Mouse (Mus musculus) heart, embryonic 15.5 days (tissue): ENCODE measurements at regions not wholly inside any gene's neighbourhood (a gene's known extent, or its start where the extent isn't known, plus 50 kb on each side); places are given as distances from the start of the nearest gene placed in this dataset.

Source experiments
- ATAC-seq: fragments of 200-750 bp; cut with Nextera tagmentation; replicated peaks from 2 replicates; pipeline ENCODE4 v1.8.0; 2017; ENCODE audit warnings: low read depth, moderate TSS enrichment; ENCODE audit not compliant: insufficient number of reproducible peaks, insufficient read depth, low FRiP score
- H3K27ac ChIP-seq: fragments of 300-500 bp; sonication (generic); 2 replicates; pipeline ENCODE4 v1.5.1; 2015; ENCODE audit warnings: mild to moderate bottlenecking, inconsistent platforms
- H3K27me3 ChIP-seq: fragments of 300-500 bp; sonication (generic); 2 replicates; pipeline ENCODE4 v1.6.1; 2015; ENCODE audit warnings: inconsistent platforms
- H3K36me3 ChIP-seq: fragments of 300-500 bp; sonication (generic); 2 replicates; pipeline ENCODE4 v1.6.1; 2015; ENCODE audit warnings: mild to moderate bottlenecking, inconsistent platforms
- H3K4me1 ChIP-seq: fragments of 300-500 bp; sonication (generic); replicated peaks from 2 replicates; pipeline ENCODE4 v1.6.1; 2015; ENCODE audit warnings: inconsistent platforms
- H3K4me2 ChIP-seq: fragments of 300-500 bp; sonication (generic); 2 replicates; pipeline ENCODE4 v1.6.1; 2015; ENCODE audit warnings: inconsistent platforms, mild to moderate bottlenecking, moderate library complexity
- H3K4me3 ChIP-seq: fragments of 300-500 bp; sonication (generic); 2 replicates; pipeline ENCODE4 v1.5.1; 2015; ENCODE audit warnings: mild to moderate bottlenecking, inconsistent platforms
- H3K9ac ChIP-seq: fragments of 300-500 bp; sonication (generic); 2 replicates; pipeline ENCODE4 v1.6.1; 2015; ENCODE audit warnings: mild to moderate bottlenecking, inconsistent platforms
- H3K9me3 ChIP-seq: fragments of 300-500 bp; sonication (generic); replicated peaks from 2 replicates; pipeline ENCODE4 v1.6.1; 2016; ENCODE audit warnings: inconsistent platforms
- WGBS: fragments of 180-500 bp; shearing (Covaris S2); methylation state at CpG from one replicate; pipeline ENCODE4 v1.1.7; 2015; ENCODE audit warnings: mixed read lengths; 5-methylcytosine and 5-hydroxymethylcytosine counted together

DNA sequence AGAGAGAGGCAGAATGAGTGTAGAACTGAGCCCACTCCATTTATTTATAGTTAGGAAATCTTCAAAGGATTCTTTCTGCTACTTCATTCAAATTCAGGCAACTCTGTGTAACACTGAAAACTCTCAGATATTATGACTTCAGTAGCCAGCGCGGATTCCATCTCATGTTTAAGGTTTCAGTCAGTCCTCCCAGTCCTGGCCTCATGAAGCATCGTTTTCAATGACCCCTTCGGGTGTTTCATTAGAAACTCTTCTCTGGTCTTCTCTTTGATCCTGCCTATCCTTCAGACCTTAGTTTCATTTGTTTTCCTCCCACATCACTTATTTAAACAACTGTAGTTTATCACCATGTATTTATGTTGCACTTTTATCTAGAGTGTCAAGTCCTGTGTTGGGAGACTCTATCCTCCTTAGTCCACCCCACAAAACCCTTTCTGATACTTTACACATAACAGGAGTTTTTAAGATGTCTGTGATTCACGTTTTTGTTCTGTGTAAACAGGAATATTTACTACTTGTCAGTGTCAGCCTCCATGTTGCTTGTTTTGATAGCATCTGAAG, 447.7 kb upstream of the Jag1 start:
- H3K9ac ChIP-seq: no peak overlapping the region
- H3K4me2 ChIP-seq: no peak overlapping the region
- H3K27me3 ChIP-seq: no peaks in the 10 kb centered on the region
- no peak overlapping the region for H3K27ac ChIP-seq
- H3K4me3 ChIP-seq: no peak overlapping the region
- no peaks in the 10 kb centered on the region for H3K9me3 ChIP-seq
- no peaks in the 10 kb centered on the region for H3K36me3 ChIP-seq
- H3K4me1 ChIP-seq: peaks cover 13% of the 10 kb centered on the region
- no peak for ATAC-seq
- 80% methylated on average over 5 of the region's 5 CpGs for WGBS

DNA sequence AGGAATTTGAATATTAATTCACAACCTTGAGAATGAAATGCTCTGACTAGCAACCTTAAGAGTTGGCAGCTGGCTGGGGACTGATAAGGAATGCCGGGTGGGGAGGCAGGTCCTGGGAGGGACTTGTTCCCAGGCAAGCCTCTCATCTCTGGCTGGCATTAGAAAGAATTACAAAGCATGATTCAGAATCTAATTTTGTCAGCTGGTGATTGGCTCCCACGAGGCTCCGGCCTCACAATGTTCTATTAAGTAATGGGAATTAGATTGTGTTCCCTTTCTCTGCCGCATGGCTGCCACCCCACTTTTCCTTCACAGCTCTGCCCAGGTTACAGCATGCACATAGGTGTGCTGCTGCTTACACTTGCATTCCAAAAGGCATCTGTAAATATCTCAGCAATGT, 443.9 kb upstream of the Jag1 start:
- H3K4me2 ChIP-seq: peak overlapping the region; percentile 27; the same call in 1 of the 2 replicates

DNA sequence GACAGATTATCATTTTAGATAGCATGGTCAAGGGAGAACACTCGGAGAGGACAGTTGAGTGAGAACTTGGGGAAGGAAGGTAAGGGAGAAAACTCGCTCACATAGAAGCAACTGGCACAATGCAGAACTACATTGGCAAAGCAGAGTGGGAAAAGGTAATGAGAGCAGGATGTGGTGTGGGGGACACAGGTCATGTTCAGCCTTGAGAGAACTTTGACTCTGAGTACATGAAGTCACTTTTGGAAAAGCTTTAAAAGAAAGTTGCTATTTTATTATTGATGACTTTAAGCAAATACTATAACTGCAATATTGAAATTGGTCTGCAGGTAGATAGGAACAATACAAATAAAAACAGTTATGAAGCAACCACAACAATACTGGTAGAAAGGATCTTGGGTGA, 437.4 kb upstream of the Jag1 start:
- no peaks in the 10 kb centered on the region for H3K4me1 ChIP-seq
- no peak overlapping the region for H3K4me3 ChIP-seq
- 88% methylated on average over 2 of the region's 2 CpGs for WGBS
- no peaks in the 10 kb centered on the region for H3K27me3 ChIP-seq
- H3K9ac ChIP-seq: no peak overlapping the region
- no peak for ATAC-seq
- H3K4me2 ChIP-seq: no peak overlapping the region
- H3K36me3 ChIP-seq: no peaks in the 10 kb centered on the region
- H3K27ac ChIP-seq: no peak overlapping the region
- no peaks in the 10 kb centered on the region for H3K9me3 ChIP-seq

More for the DNA sequence above, 443.9 kb upstream of the Jag1 start:
- Histone ChIP-seq H3K36me3 (no peaks in the 10 kb centered on the region), H3K9ac (no peak overlapping the region), H3K4me3 (no peak overlapping the region), H3K4me1 (peaks cover 14% of the 10 kb centered on the region), H3K27ac (peak overlapping the region; percentile 73), H3K9me3 (no peaks in the 10 kb centered on the region), H3K27me3 (no peaks in the 10 kb centered on the region)
- ATAC-seq: peak; percentile 84
- 12% methylated on average over 4 of the region's 4 CpGs for WGBS

DNA sequence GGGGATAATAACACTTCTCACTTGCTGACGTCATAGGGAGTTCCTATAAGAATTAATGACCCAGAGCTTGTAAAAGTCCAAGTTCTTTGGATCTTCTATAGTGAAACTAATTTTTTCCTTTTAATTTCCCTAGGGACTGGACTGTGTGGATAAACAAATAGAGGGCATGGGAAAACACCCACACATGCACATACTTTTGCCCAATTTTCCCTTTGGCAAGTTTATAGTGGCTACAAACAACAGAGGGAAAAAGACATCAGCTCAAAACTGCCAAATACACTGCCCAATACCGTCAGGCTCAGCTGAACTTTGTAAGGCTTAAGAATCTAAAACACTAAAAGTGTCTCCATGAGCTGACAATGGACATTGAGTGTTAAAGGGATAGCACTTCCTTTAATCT, 420.1 kb upstream of the Jag1 start:
- Histone ChIP-seq H3K4me3 (no peak overlapping the region), H3K4me1 (no peaks in the 10 kb centered on the region), H3K9ac (no peak overlapping the region), H3K36me3 (no peaks in the 10 kb centered on the region), H3K27me3 (no peaks in the 10 kb centered on the region), H3K9me3 (no peaks in the 10 kb centered on the region), H3K4me2 (no peak overlapping the region), H3K27ac (no peak overlapping the region)
- ATAC-seq: no peak
- WGBS: 56% methylated on average over 2 of the region's 2 CpGs

DNA sequence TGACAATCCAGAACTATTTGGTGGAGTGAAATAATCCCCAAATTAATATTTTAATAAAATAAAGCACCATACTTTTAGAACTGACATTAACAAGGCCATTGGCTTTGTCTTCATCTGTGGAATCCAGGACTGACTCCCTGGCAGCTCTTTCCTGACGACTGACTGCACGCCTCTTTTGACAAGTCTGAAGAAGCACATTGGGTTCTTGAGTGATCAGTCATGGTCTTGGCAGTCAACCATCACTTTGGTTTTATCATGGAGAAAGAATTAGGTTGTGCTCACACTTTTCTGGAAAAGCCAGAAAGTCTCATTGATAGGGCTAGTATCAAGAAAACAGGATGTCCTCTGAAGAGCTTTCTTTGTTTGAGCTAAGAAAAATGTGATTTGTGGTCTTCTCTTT, 399.8 kb upstream of the Jag1 start:
- Histone ChIP-seq H3K4me1 (0 out of 2 replicates have a peak, but pooled peaks cover 2% of the 10 kb centered on the region), H3K36me3 (no peaks in the 10 kb centered on the region), H3K27me3 (no peaks in the 10 kb centered on the region), H3K4me3 (no peak overlapping the region), H3K27ac (no peak overlapping the region), H3K4me2 (no peak overlapping the region), H3K9me3 (no peaks in the 10 kb centered on the region), H3K9ac (no peak overlapping the region)
- 53% methylated on average over 2 of the region's 2 CpGs for WGBS
- no peak for ATAC-seq

DNA sequence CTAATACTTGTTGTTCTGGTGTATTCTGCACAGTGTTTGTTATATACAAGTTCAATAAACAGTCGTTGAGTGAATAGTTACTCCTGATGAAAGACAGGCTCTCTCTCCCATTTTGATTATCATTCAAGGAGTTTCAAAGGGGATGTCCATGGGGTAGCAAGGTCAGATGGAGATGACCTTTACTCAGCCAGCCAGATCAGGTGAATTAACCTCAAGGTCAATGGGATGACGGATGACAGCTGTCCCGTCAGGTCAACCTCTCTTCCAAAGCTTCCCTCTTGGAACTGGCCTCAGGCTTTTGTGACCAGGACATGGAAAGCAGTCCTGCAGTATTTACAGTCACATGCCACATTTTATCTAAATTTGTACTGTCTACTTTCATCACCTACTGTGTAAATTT, 398.6 kb upstream of the Jag1 start:
- WGBS: 64% methylated on average over 3 of the region's 3 CpGs
- Histone ChIP-seq H3K9ac (no peak overlapping the region), H3K27ac (no peak overlapping the region), H3K4me1 (0 out of 2 replicates have a peak, but pooled peaks cover 2% of the 10 kb centered on the region), H3K27me3 (no peaks in the 10 kb centered on the region), H3K4me3 (no peak overlapping the region), H3K36me3 (no peaks in the 10 kb centered on the region), H3K4me2 (no peak overlapping the region), H3K9me3 (no peaks in the 10 kb centered on the region)
- no peak for ATAC-seq

DNA sequence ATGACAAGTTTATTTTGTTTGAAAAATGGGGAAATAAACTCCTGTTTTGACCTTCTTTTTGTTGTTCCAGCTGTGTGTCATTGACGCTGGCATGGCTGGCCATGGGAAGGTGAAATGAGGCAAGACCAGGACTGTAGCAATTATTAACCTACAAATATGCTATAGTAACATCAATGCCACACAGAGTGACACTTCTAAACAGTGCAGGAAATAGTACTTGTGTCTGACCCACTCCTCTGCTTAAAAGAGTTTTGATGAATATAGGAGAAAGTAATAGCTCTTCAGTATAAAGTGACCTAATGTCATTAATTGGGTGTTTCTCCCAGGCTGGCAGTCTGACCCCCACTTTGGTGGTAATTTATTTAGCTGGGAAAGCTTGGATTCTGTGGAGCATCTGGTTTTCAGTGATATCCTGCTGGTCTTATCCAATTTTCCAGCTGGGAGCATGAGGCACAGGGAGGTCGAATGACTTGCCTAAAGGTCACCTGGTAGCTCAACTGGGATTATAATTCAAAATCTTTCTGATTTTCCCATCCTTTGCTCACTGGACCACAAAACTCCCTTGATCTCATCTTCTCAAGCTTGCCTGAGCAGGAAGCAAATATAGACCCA, 397.6 kb upstream of the Jag1 start:
- Histone ChIP-seq H3K27ac (no peak overlapping the region), H3K9ac (no peak overlapping the region), H3K4me1 (0 out of 2 replicates have a peak, but pooled peaks cover 2% of the 10 kb centered on the region), H3K36me3 (no peaks in the 10 kb centered on the region), H3K9me3 (no peaks in the 10 kb centered on the region), H3K4me3 (no peak overlapping the region), H3K27me3 (no peaks in the 10 kb centered on the region), H3K4me2 (no peak overlapping the region)
- no peak for ATAC-seq
- WGBS: 53% methylated on average over 2 of the region's 2 CpGs

DNA sequence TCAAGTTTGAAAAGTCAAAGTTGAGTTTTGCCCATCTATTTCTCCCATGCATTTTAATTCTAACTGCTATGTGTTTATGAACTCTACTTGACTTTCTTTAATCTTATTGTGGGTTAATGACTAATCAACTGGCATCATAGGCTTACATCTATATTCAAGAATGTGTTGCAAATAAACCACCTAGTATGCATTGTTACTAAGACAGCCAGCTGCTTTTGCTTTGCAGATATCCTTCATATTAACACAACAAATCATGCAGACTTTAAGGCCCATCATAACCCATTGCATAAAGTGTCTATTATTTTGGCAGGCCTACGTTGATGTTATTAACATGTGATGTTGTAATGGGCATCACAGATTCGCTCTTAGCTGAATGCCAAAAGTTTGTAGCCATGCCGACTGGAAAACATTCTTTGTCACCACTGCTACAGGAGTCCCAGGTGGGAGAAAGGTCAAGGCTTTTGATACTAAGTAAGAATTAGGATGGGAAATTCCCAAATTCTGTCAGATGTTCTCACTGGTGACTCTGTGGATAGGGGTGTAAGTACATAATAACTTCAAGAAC, 394.3 kb upstream of the Jag1 start:
- H3K4me2 ChIP-seq: no peak overlapping the region
- no peak overlapping the region for H3K9ac ChIP-seq
- 0 out of 2 replicates have a peak, but pooled peaks cover 2% of the 10 kb centered on the region for H3K4me1 ChIP-seq
- H3K4me3 ChIP-seq: no peak overlapping the region
- 74% methylated on average over 3 of the region's 3 CpGs for WGBS
- ATAC-seq: no peak
- no peaks in the 10 kb centered on the region for H3K9me3 ChIP-seq
- H3K27me3 ChIP-seq: no peaks in the 10 kb centered on the region
- no peaks in the 10 kb centered on the region for H3K36me3 ChIP-seq
- H3K27ac ChIP-seq: no peak overlapping the region

DNA sequence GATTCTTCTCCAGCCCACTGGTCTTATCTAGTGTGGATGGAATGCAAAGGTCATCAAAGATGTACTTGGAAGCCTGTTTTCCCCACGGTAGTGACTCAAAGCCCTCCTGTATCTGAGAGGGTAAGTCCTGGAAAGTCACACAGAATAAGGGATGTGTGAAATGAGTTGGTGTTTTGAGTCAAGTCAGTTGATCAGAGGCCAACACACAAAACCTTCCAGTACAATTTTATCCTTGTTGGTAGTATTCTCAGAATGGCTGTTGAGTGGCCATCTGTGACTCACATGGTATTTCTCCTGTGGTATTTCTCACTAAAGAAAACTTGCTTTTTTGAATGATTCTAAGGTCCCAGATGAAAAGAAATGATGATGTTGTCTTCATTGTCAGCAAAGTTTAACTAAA, 384.8 kb upstream of the Jag1 start:
- 24% methylated on average over 1 of the region's 1 CpGs for WGBS

DNA sequence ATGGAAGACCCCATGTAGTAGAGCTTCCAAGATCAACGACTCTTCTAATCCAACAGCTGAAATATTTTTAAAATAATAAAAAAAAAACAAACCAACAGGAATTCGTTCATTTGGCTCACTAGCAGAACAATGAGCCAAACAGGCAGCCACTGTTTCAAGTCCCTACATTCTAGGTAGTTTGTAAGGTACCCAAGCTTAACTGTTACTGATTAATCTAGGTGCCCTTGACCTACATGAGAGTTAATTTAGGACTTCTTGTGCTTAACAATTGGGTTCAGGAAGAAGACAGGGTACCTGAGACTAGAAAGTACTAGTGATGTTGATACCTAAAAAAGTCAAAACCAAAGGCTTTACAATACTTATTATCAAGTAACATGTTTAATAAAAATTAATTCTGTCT, 381.2 kb upstream of the Jag1 start:
- no peaks in the 10 kb centered on the region for H3K4me1 ChIP-seq
- H3K9me3 ChIP-seq: no peaks in the 10 kb centered on the region
- H3K4me2 ChIP-seq: no peak overlapping the region
- H3K4me3 ChIP-seq: no peak overlapping the region
- no peak for ATAC-seq
- H3K9ac ChIP-seq: no peak overlapping the region
- 62% methylated on average over 2 of the region's 2 CpGs for WGBS
- no peak overlapping the region for H3K27ac ChIP-seq
- no peaks in the 10 kb centered on the region for H3K36me3 ChIP-seq
- no peaks in the 10 kb centered on the region for H3K27me3 ChIP-seq

More for the DNA sequence above, 384.8 kb upstream of the Jag1 start:
- no peak overlapping the region for H3K27ac ChIP-seq
- ATAC-seq: no peak
- no peaks in the 10 kb centered on the region for H3K36me3 ChIP-seq
- no peaks in the 10 kb centered on the region for H3K9me3 ChIP-seq
- no peak overlapping the region for H3K4me2 ChIP-seq
- no peaks in the 10 kb centered on the region for H3K27me3 ChIP-seq
- H3K9ac ChIP-seq: no peak overlapping the region
- no peak overlapping the region for H3K4me3 ChIP-seq
- no peaks in the 10 kb centered on the region for H3K4me1 ChIP-seq

DNA sequence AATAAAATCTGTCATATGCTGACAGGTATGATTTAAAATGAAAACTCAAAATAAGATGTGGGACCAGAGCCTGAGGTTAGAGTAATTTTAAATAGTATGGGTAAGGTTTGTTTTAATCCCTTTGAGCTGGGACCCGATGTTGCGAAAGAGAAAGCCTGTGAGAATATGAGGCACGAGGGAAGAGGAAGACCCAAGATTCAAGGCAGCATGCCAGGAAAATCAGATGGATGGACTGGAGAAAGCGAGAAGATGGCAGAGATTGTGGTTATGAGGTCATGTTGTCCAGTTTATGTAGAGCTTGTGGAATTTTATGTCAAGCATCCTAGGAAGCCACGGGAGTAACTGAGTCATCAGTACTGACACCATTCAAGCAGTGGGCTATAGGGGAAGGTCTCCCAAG, 377.2 kb upstream of the Jag1 start:
- Histone ChIP-seq H3K4me3 (no peak overlapping the region), H3K36me3 (no peaks in the 10 kb centered on the region), H3K9me3 (no peaks in the 10 kb centered on the region), H3K9ac (no peak overlapping the region), H3K27me3 (no peaks in the 10 kb centered on the region), H3K4me2 (no peak overlapping the region), H3K4me1 (no peaks in the 10 kb centered on the region), H3K27ac (no peak overlapping the region)
- ATAC-seq: no peak
- WGBS: 75% methylated on average over 5 of the region's 5 CpGs

DNA sequence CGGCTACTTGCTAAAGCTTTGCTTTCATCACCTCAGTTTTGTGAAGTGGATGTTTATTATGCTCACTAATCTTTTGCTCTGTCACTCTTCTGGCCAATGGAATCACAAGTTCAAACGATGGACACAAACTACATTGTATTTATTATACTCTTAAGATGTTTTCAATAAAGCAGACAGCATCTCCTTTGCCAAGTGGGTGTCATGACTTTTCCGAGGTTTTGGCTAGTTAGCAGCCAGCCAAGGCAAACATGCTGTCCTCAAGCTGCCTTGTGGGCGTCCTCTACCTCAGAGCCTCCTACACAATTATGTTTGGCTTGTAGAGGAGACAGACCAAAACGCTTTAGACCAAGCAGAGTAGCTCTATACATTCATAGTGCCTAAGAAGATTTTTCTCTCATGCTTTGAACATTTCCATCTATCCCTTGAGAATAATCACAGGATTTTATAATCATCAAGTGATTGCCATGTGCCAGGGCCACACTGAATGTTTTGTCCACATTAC, 372.8 kb upstream of the Jag1 start:
- no peak overlapping the region for H3K4me3 ChIP-seq
- H3K27ac ChIP-seq: no peak overlapping the region
- no peak overlapping the region for H3K4me2 ChIP-seq
- no peak for ATAC-seq
- no peaks in the 10 kb centered on the region for H3K4me1 ChIP-seq
- 45% methylated on average over 5 of the region's 5 CpGs for WGBS
- H3K27me3 ChIP-seq: no peaks in the 10 kb centered on the region
- no peak overlapping the region for H3K9ac ChIP-seq
- H3K36me3 ChIP-seq: no peaks in the 10 kb centered on the region
- H3K9me3 ChIP-seq: no peaks in the 10 kb centered on the region
